ENCODE assay signal across 9 mouse cellular contexts in the genomic region with DNA sequence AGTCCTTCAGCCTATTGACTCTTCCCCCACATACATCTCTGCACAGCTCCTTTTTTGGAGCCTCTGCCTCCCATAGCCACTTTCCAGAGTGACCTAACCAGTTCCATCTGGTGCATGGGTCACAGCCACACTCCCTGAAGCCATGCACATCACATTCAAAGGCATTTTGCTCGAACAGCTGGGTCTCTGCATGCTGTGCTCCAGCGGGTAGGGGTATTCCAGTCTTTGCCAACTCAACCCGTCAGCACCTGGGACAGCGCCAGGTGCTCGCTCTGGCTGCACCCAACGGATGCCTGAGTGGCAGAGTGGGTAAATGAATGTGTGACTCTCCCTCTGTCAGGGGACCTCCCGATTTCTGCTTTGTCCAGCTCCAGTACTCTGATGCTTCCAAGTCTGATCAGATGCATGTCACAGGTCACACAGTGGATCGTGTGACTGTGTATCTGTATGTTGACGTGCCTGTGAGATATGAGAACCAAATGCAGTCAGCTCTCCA.
DNase-seq lines count a peak whose midpoint lies in the region; ATAC-seq lines count a peak whose summit lies in the region.
"Had no signal": no experiment of that assay in that cellular context is flagged by ENCODE, and none has a peak within 500 bp of the region (broad histone marks: within the 10 kb centered on the region; RNA-seq: fewer than 3 reads in every experiment).

No protein-coding gene starts in this region.

- no peaks in the 10 kb centered on the region for H3K36me3 ChIP-seq in midbrain, embryonic 10.5 days
- H3K36me3 ChIP-seq in midbrain, embryonic 15.5 days (replicated peaks) = no peaks in the 10 kb centered on the region
- no peaks in the 10 kb centered on the region for H3K36me3 ChIP-seq in hindbrain, embryonic 13.5 days
- no peaks in the 10 kb centered on the region for H3K36me3 ChIP-seq in neural tube, embryonic 15.5 days
- H3K36me3 ChIP-seq: embryonic facial prominence, embryonic 13.5 days had no signal

- no peak overlapping the region for H3K4me3 ChIP-seq in midbrain, embryonic 10.5 days
- H3K4me3 ChIP-seq in midbrain, embryonic 15.5 days = no peak overlapping the region
- H3K4me3 ChIP-seq in hindbrain, embryonic 13.5 days = no peak overlapping the region
- no peak overlapping the region for H3K4me3 ChIP-seq in neural tube, embryonic 15.5 days (replicated peaks)
- H3K4me3 ChIP-seq: embryonic facial prominence, embryonic 13.5 days had no signal

- DNase-seq in adrenal gland, postnatal 10 days = peak; percentile 51
- no peak for DNase-seq in adrenal gland, adult 18-20 months (ENCODE audit: low spot score in 2 of 2)
- DNase-seq in midbrain, embryonic 10.5 days (ENCODE audit: low spot score) = peak; percentile 47
- no peak for DNase-seq in gastrocnemius, postnatal 25 days
- no peak for DNase-seq in right cerebral cortex, postnatal 10 days (ENCODE audit: low spot score in 2 of 2)

- H3K27me3 ChIP-seq in midbrain, embryonic 10.5 days (ENCODE audit: low read depth, poor library complexity, severe bottlenecking) = peaks cover 39% of the 10 kb centered on the region
- H3K27me3 ChIP-seq in midbrain, embryonic 15.5 days (replicated peaks) = 0 out of 2 replicates have a peak, but pooled peaks cover 6% of the 10 kb centered on the region
- H3K27me3 ChIP-seq in hindbrain, embryonic 13.5 days = peaks cover 42% of the 10 kb centered on the region
- peaks cover 10% of the 10 kb centered on the region; the same call in 1 of the 2 replicates for H3K27me3 ChIP-seq in neural tube, embryonic 15.5 days (replicated peaks)

- no peak overlapping the region for H3K4me2 ChIP-seq in midbrain, embryonic 15.5 days
- no peak overlapping the region for H3K4me2 ChIP-seq in hindbrain, embryonic 13.5 days
- H3K4me2 ChIP-seq in neural tube, embryonic 15.5 days = no peak overlapping the region
- H3K4me2 ChIP-seq: embryonic facial prominence, embryonic 13.5 days had no signal

- H3K4me1 ChIP-seq in midbrain, embryonic 10.5 days = peaks cover 40% of the 10 kb centered on the region
- H3K4me1 ChIP-seq in midbrain, embryonic 15.5 days = peaks cover 12% of the 10 kb centered on the region
- peaks cover 35% of the 10 kb centered on the region for H3K4me1 ChIP-seq in hindbrain, embryonic 13.5 days (replicated peaks)
- peaks cover 27% of the 10 kb centered on the region for H3K4me1 ChIP-seq in neural tube, embryonic 15.5 days

- H3K9ac ChIP-seq in midbrain, embryonic 15.5 days = no peak overlapping the region
- no peak overlapping the region for H3K9ac ChIP-seq in hindbrain, embryonic 13.5 days
- H3K9ac ChIP-seq in neural tube, embryonic 15.5 days (replicated peaks) = no peak overlapping the region
- H3K9ac ChIP-seq: embryonic facial prominence, embryonic 13.5 days had no signal

- no peak overlapping the region for H3K27ac ChIP-seq in midbrain, embryonic 10.5 days (replicated peaks)
- no peak overlapping the region for H3K27ac ChIP-seq in midbrain, embryonic 15.5 days
- H3K27ac ChIP-seq in hindbrain, embryonic 13.5 days = peak overlapping the region; percentile 76
- H3K27ac ChIP-seq in neural tube, embryonic 15.5 days (replicated peaks) = peak overlapping the region; percentile 37
- H3K27ac ChIP-seq: embryonic facial prominence, embryonic 13.5 days had no signal

- H3K9me3 ChIP-seq in midbrain, embryonic 10.5 days (replicated peaks) = no peaks in the 10 kb centered on the region
- no peaks in the 10 kb centered on the region for H3K9me3 ChIP-seq in midbrain, embryonic 15.5 days
- no peaks in the 10 kb centered on the region for H3K9me3 ChIP-seq in hindbrain, embryonic 13.5 days
- H3K9me3 ChIP-seq in neural tube, embryonic 15.5 days (replicated peaks) = no peaks in the 10 kb centered on the region
- H3K9me3 ChIP-seq: embryonic facial prominence, embryonic 13.5 days had no signal

- no peak for ATAC-seq in midbrain, embryonic 15.5 days (replicated peaks)
- ATAC-seq in hindbrain, embryonic 13.5 days (ENCODE audit: low FRiP score) = no peak
- no peak for ATAC-seq in neural tube, embryonic 15.5 days (ENCODE audit: low FRiP score)

- 15% methylated on average over 9 of the region's 9 CpGs for WGBS in midbrain, embryonic 10.5 days
- 14% methylated on average over 9 of the region's 9 CpGs for WGBS in midbrain, embryonic 15.5 days
- 17% methylated on average over 9 of the region's 9 CpGs for WGBS in hindbrain, embryonic 13.5 days
- 14% methylated on average over 9 of the region's 9 CpGs for WGBS in neural tube, embryonic 15.5 days

Comparison
In these comparisons a context has a peak if more than half of its experiments do, and no peak if none do; other contexts are left out.
1. DNase-seq: peak in adrenal gland, postnatal 10 days (single experiment) and midbrain, embryonic 10.5 days (single experiment); none in adrenal gland, adult 18-20 months (0 of 2), gastrocnemius, postnatal 25 days (single experiment) and right cerebral cortex, postnatal 10 days (0 of 2).
2. H3K27ac ChIP-seq: peak in hindbrain, embryonic 13.5 days (single experiment) and neural tube, embryonic 15.5 days (single experiment); none in midbrain, embryonic 10.5 days (single experiment) and midbrain, embryonic 15.5 days (single experiment).